Comparison of ENCODE assay signal across 8 mouse cellular contexts in the genomic region with DNA sequence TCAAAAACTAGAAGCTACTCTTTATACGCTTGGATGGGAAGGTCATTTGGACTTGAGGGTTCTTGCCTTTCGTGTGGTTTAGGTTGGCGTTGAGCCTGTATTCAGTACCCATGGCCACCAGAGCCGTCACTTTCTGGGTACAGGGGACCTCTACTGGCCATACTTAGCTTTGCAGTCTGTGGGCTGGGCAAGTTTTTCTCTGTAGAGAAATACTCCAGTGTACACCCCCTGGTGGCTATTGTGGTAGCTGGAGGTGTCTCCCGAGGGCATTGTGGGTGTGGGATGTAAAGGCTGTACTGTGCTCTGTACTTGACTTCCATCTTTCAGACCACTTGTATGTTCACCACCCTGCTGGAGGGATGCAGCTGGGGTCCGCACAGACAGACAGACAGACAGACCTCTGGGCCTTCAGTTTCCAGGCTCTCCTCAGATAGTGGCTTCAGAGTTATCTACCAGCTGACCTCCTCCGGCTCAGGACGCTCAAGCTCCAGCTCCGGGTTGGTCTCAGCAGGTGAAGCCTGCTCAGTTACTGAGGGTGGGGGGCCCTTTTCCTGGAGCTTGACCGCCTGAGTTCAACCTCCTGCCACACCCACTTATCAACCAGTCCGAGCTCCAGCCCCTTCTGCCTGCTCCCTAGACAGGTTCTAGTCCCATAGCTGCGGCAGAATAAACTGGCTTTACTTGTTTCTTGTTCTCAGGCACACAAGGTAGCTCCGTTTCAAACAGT. TPM values are rescaled to one million over a fixed set of nuclear protein-coding genes. Genes with fewer than 3 reads are reported as not detected.
DNase-seq lines count a peak whose midpoint lies in the region; ATAC-seq and TF ChIP-seq lines count a peak whose summit lies in the region.

No protein-coding gene starts in this region.

- in situ Hi-C loops in ES-E14 (cut with MboI; ENCODE audit: low sequenced_read_pairs in 2 of 2, unreplicated experiment in 2 of 2) = loop anchor here in 1 of 2 experiments (5.0 kb wide), 1 partner anchor 255 kb away; no protein-coding TSS in a partner anchor

- intact Hi-C loops in heart, postnatal 25 days (cut with DNase I) = loop anchor here (1.0 to 10.0 kb wide), 2 partner anchors 158 to 248 kb away; partner anchors contain the start of gene Mfsd4b3

- H3K9me3 ChIP-seq in ES-E14 (ENCODE audit: control insufficient read depth, insufficient read depth, low read depth, low read length) = no peaks in the 10 kb centered on the region
- no peaks in the 10 kb centered on the region for H3K9me3 ChIP-seq in forebrain, embryonic 16.5 days (ENCODE audit: control insufficient read depth, low read length)
- H3K9me3 ChIP-seq in liver, postnatal 0 days (ENCODE audit: low read length) = no peaks in the 10 kb centered on the region
- no peaks in the 10 kb centered on the region for H3K9me3 ChIP-seq in neural tube, embryonic 15.5 days (replicated peaks)

- 40% methylated on average over 13 of the region's 13 CpGs for WGBS in forebrain, embryonic 16.5 days
- WGBS in liver, postnatal 0 days (ENCODE audit: insufficient replicate concordance) = 34% methylated on average over 13 of the region's 13 CpGs
- WGBS in neural tube, embryonic 15.5 days = 39% methylated on average over 13 of the region's 13 CpGs

- peak; percentile 94 for DNase-seq in ES-E14 (ENCODE audit: low read depth, low spot score)
- peak; percentile 79 for DNase-seq in cerebellum, adult 11-12 months
- peak; percentile 69 for DNase-seq in heart, postnatal 25 days (ENCODE audit: low spot score)
- peak; percentile 96 for DNase-seq in layer of hippocampus, adult 11-12 months (ENCODE audit: low spot score)
- peak; percentile 92 for DNase-seq in liver, postnatal 0 days
- peak; percentile 77 for DNase-seq in testis, postnatal 14 days (ENCODE audit: low spot score)

- peak overlapping the region; percentile 22 to 51; a peak in 3 of 4 replicates for H3K4me3 ChIP-seq in ES-E14 (ENCODE audit: insufficient read depth in 1 of 2, low read depth in 1 of 2, low read length in 2 of 2, poor library complexity in 1 of 2, severe bottlenecking in 1 of 2)
- H3K4me3 ChIP-seq in forebrain, embryonic 16.5 days (replicated peaks; ENCODE audit: low read length) = no peak overlapping the region
- no peak overlapping the region for H3K4me3 ChIP-seq in liver, postnatal 0 days (ENCODE audit: low read depth, low read length)
- no peak overlapping the region for H3K4me3 ChIP-seq in neural tube, embryonic 15.5 days (replicated peaks)

- TF ChIP-seq EP300 in liver, postnatal 0 days (IDR thresholded peaks at IDR 0.05; ENCODE audit: low read depth) = no peak

- H3K27me3 ChIP-seq in forebrain, embryonic 16.5 days (replicated peaks; ENCODE audit: control insufficient read depth, insufficient read depth, low read length) = no peaks in the 10 kb centered on the region
- no peaks in the 10 kb centered on the region for H3K27me3 ChIP-seq in liver, postnatal 0 days (ENCODE audit: insufficient read depth, low read length)
- H3K27me3 ChIP-seq in neural tube, embryonic 15.5 days (replicated peaks) = no peaks in the 10 kb centered on the region

- peak; percentile 79 for ATAC-seq in forebrain, embryonic 16.5 days
- peak; percentile 98 for ATAC-seq in liver, postnatal 0 days
- ATAC-seq in neural tube, embryonic 15.5 days (ENCODE audit: low FRiP score) = peak; percentile 73; the same call in 1 of the 2 replicates

- H3K27ac ChIP-seq in ES-E14 (ENCODE audit: insufficient read depth, low read depth, low read length, poor library complexity, severe bottlenecking) = no peak overlapping the region
- no peak overlapping the region for H3K27ac ChIP-seq in forebrain, embryonic 16.5 days (ENCODE audit: low read length)
- H3K27ac ChIP-seq in liver, postnatal 0 days (ENCODE audit: low read depth) = no peak overlapping the region
- H3K27ac ChIP-seq in neural tube, embryonic 15.5 days (replicated peaks) = no peak overlapping the region

- no peak overlapping the region for H3K4me2 ChIP-seq in forebrain, embryonic 16.5 days (ENCODE audit: low read length)
- no peak overlapping the region for H3K4me2 ChIP-seq in liver, postnatal 0 days (ENCODE audit: low read depth, low read length)
- H3K4me2 ChIP-seq in neural tube, embryonic 15.5 days = no peak overlapping the region

- no peaks in the 10 kb centered on the region for H3K4me1 ChIP-seq in ES-E14 (ENCODE audit: control insufficient read depth in 2 of 2, insufficient read depth in 2 of 2, low read length in 2 of 2, poor library complexity in 1 of 2)
- no peaks in the 10 kb centered on the region for H3K4me1 ChIP-seq in forebrain, embryonic 16.5 days (replicated peaks; ENCODE audit: control insufficient read depth, insufficient read depth, low read length)
- no peaks in the 10 kb centered on the region for H3K4me1 ChIP-seq in liver, postnatal 0 days (ENCODE audit: insufficient read depth)
- no peaks in the 10 kb centered on the region for H3K4me1 ChIP-seq in neural tube, embryonic 15.5 days

- H3K9ac ChIP-seq in ES-E14 (ENCODE audit: insufficient read depth, low read depth, low read length, poor library complexity, severe bottlenecking) = no peak overlapping the region
- no peak overlapping the region for H3K9ac ChIP-seq in forebrain, embryonic 16.5 days (replicated peaks; ENCODE audit: low read depth, low read length)
- no peak overlapping the region for H3K9ac ChIP-seq in liver, postnatal 0 days (replicated peaks)
- H3K9ac ChIP-seq in neural tube, embryonic 15.5 days (replicated peaks) = no peak overlapping the region

- H3K36me3 ChIP-seq in ES-E14 (ENCODE audit: control insufficient read depth, insufficient read depth, low read length, poor library complexity, severe bottlenecking) = no peaks in the 10 kb centered on the region
- H3K36me3 ChIP-seq in forebrain, embryonic 16.5 days (ENCODE audit: control insufficient read depth, insufficient read depth) = no peaks in the 10 kb centered on the region
- no peaks in the 10 kb centered on the region for H3K36me3 ChIP-seq in liver, postnatal 0 days (replicated peaks; ENCODE audit: insufficient read depth, low read length)
- no peaks in the 10 kb centered on the region for H3K36me3 ChIP-seq in neural tube, embryonic 15.5 days

- TF ChIP-seq CTCF in liver, postnatal 0 days (IDR thresholded peaks at IDR 0.05; ENCODE audit: low read depth) = peak; percentile 99

TF ChIP-seq in ES-E14, 5 proteins besides CTCF, POLR2A, EP300 and RAD21:
- TF ChIP-seq CHD2 (IDR thresholded peaks at IDR 0.05; ENCODE audit: low read depth, low read length) = no peak
- peak; percentile 62; the same call in 1 of the 2 replicates for TF ChIP-seq HCFC1 (IDR thresholded peaks at IDR 0.05; ENCODE audit: borderline replicate concordance, insufficient read depth, low read length)
- peak; percentile 95 for TF ChIP-seq ZC3H11A (IDR thresholded peaks at IDR 0.05; ENCODE audit: borderline replicate concordance, low read depth, low read length)
- TF ChIP-seq MAFK (IDR thresholded peaks at IDR 0.05; ENCODE audit: insufficient read depth, low read depth, low read length) = no peak
- peak; percentile 44; the same call in 1 of the 2 replicates for TF ChIP-seq ZNF384 (IDR thresholded peaks at IDR 0.05; ENCODE audit: low read depth, low read length)

RNA-seq across cellular contexts. Expression of gene Rpf2, which starts 34.2 kb away (rescaled TPM):
- total RNA-seq in ES-E14 (2012; rRNA removed) = 65.4 and 78.8 TPM in 2 replicates
- polyA plus RNA-seq in forebrain, embryonic 16.5 days (2015; fragmentation: Nextera tagmentation; extraction: Ambion mirVana) = 76.7 and 80.5 TPM in 2 replicates
- 1 to 10 TPM; 8.7 to 8.8 TPM for total RNA-seq in heart, postnatal 25 days (2021)
- polyA plus RNA-seq in liver, postnatal 0 days (2015; fragmentation: Nextera tagmentation; extraction: Ambion mirVana) = 23.7 and 24.1 TPM in 2 replicates
- polyA plus RNA-seq in neural tube, embryonic 15.5 days (2015; fragmentation: Nextera tagmentation; extraction: Ambion mirVana) = 66.8 and 76.2 TPM in 2 replicates

RNA-seq across cellular contexts. Expression of gene Gtf3c6, which starts 45.3 kb away (rescaled TPM):
- total RNA-seq in ES-E14 (2012; rRNA removed) = 34.9 and 55.5 TPM in 2 replicates
- polyA plus RNA-seq in forebrain, embryonic 16.5 days (2015; fragmentation: Nextera tagmentation; extraction: Ambion mirVana) = 85.4 and 88.5 TPM in 2 replicates
- total RNA-seq in heart, postnatal 25 days (2021) = 10 to 100 TPM; 20.1 to 24.7 TPM
- 23.7 and 28.3 TPM in 2 replicates for polyA plus RNA-seq in liver, postnatal 0 days (2015; fragmentation: Nextera tagmentation; extraction: Ambion mirVana)
- polyA plus RNA-seq in neural tube, embryonic 15.5 days (2015; fragmentation: Nextera tagmentation; extraction: Ambion mirVana) = 74.0 and 75.2 TPM in 2 replicates

Comparison
In these comparisons a context has a peak if more than half of its experiments do, and no peak if none do; other contexts are left out.
1. H3K4me3 ChIP-seq: peak in ES-E14 (2 of 2); none in forebrain, embryonic 16.5 days (single experiment), liver, postnatal 0 days (single experiment) and neural tube, embryonic 15.5 days (single experiment).
2. Peak in every context shown above with its lines, with median percentiles within 50 percentile points of each other: DNase-seq and ATAC-seq.